Mouse (Mus musculus) erythroblast, embryonic 14.5 days (primary cell): ENCODE measurements around the gene Brms1. TPM values are rescaled to one million over a fixed set of nuclear protein-coding genes. Genes with fewer than 3 reads are reported as not detected.

Source experiments
- H3K27me3 ChIP-seq: 2 replicates; pipeline ENCODE4 v1.6.1; 2012; ENCODE audit warnings: inconsistent platforms; ENCODE audit not compliant: control insufficient read depth
- H3K36me3 ChIP-seq: 2 replicates; pipeline ENCODE4 v1.6.1; 2012; ENCODE audit warnings: mild to moderate bottlenecking, inconsistent platforms; ENCODE audit not compliant: control insufficient read depth
- H3K4me1 ChIP-seq: 2 replicates; pipeline ENCODE4 v1.6.1; 2012; ENCODE audit warnings: inconsistent platforms; ENCODE audit not compliant: control insufficient read depth
- H3K4me3 ChIP-seq: replicated peaks from 2 replicates; pipeline ENCODE3; 2012; ENCODE audit warnings: moderate library complexity, mild to moderate bottlenecking, inconsistent platforms
- H3K9me3 ChIP-seq: 2 replicates; pipeline ENCODE4 v1.6.1; 2012; ENCODE audit warnings: low read length, inconsistent platforms, mixed read lengths; ENCODE audit not compliant: control insufficient read depth
- GATA1 ChIP-seq: IDR thresholded peaks from 2 replicates; pipeline ENCODE4 v1.6.1; 2012; ENCODE audit warnings: low read length, inconsistent platforms, mixed read lengths
- TAL1 ChIP-seq: IDR thresholded peaks from 3 replicates; pipeline ENCODE4 v1.6.1; 2012; ENCODE audit warnings: low read length, inconsistent platforms, mixed read lengths
- polyA plus RNA-seq: library from polyadenylated mRNA; stranded (reverse); fragments of >175 nt; gene quantifications from 2 replicates; pipeline ENCODE4 v1.2.3, GENCODE M21; 2012

Gene Brms1
- polyA plus RNA-seq, 1 experiment: 4.1 TPM

- Histone ChIP-seq H3K9me3 (no peaks in the 10 kb centered on the region), H3K4me3 (no peak overlapping the region), H3K4me1 (peaks cover 2% of the 10 kb centered on the region; the same call in 1 of the 2 replicates), H3K27me3 (peaks cover 4% of the 10 kb centered on the region; the same call in 1 of the 2 replicates), H3K36me3 (no peaks in the 10 kb centered on the region)
- TF ChIP-seq TAL1: no peak
- no peak for TF ChIP-seq GATA1
Observed at GRCm38 (mm10) chr19:5014961-5015398, 26.2 kb upstream of the Brms1 start.

DNA sequence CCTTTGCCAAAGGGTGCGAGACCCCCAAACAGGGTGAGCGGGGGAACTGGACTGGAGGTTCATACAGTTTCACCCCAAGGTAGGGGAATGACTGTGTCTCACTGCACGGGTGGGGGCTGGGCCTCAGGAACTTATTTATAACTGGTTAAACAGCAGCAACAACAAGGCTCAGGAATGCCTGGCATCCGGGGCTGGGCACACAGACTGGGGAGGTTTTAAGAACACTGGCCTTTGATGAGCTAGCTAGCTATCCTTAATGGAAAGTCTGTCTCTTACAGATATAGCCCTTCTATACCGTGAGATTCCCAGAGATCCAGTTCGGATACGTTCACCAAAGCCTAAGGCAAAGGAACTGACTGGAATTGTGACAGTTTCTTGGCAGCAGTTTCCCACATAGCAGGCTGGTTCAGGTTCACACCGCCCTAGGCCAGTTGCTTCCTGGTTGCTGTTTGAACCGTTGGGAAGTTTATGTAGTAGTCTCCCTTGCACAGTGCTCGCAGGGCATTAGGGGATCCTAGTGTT, 24.9 kb upstream of the Brms1 start:
- Histone ChIP-seq H3K4me1 (peaks cover 2% of the 10 kb centered on the region; the same call in 1 of the 2 replicates), H3K4me3 (no peak overlapping the region), H3K36me3 (no peaks in the 10 kb centered on the region), H3K27me3 (peaks cover 4% of the 10 kb centered on the region; the same call in 1 of the 2 replicates), H3K9me3 (no peaks in the 10 kb centered on the region)
- TF ChIP-seq TAL1: no peak
- TF ChIP-seq GATA1: no peak

DNA sequence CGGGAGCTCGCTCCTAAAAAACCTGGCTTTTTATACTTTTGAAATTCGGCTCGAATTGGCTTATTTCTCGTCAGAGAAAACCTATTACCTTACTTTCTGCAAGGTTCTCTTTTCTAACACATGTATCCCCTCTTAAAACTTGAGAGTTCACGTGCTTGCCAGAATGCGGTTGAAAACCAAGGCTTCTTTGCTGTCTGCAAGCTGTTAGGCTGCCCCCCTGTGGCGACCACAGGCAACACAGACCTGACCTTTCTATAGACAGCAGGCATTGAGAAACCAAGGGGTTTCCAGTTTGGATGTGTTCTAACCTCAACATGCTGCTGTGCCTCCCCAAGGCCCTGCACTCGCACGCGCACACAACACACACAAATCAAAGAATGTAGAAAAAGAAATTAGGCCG, 24.4 kb upstream of the Brms1 start:
- H3K4me3 ChIP-seq: no peak overlapping the region
- no peaks in the 10 kb centered on the region for H3K9me3 ChIP-seq
- TF ChIP-seq TAL1 (no peak), GATA1 (no peak)
- peaks cover 2% of the 10 kb centered on the region; the same call in 1 of the 2 replicates for H3K4me1 ChIP-seq
- H3K36me3 ChIP-seq: no peaks in the 10 kb centered on the region
- H3K27me3 ChIP-seq: peaks cover 4% of the 10 kb centered on the region; the same call in 1 of the 2 replicates

- Histone ChIP-seq H3K36me3 (no peaks in the 10 kb centered on the region), H3K27me3 (peaks cover 4% of the 10 kb centered on the region; the same call in 1 of the 2 replicates), H3K9me3 (no peaks in the 10 kb centered on the region), H3K4me1 (peaks cover 2% of the 10 kb centered on the region; the same call in 1 of the 2 replicates), H3K4me3 (no peak overlapping the region)
- TF ChIP-seq GATA1 (no peak), TAL1 (no peak)
Observed at GRCm38 (mm10) chr19:5017611-5018010, 23.5 kb upstream of the Brms1 start.

GRCm38 (mm10) chr19:5018191-5018590, 23.0 kb upstream of the Brms1 start:
- Histone ChIP-seq H3K4me3 (no peak overlapping the region), H3K27me3 (peaks cover 4% of the 10 kb centered on the region; the same call in 1 of the 2 replicates), H3K4me1 (peaks cover 3% of the 10 kb centered on the region), H3K9me3 (no peaks in the 10 kb centered on the region), H3K36me3 (no peaks in the 10 kb centered on the region)
- TF ChIP-seq TAL1 (no peak), GATA1 (no peak)

DNA sequence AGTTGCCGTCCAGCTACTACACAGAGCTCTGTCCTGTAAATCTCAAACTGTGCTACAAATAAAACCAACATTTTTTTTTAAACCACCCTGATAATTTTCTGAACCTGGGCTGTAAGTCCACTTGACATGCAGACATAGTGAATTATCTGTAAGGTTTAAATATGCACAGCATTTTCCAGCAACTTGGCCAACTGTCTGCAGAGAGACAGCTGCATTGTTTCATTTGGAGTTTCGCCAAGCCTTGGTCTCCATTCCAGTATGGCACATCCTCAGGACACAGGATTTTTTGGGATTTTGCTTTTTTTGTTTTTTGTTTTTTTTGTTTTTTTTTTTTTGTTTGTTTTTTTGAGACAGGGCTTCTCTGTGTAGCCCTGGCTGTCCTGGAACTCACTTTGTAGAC, 19.7 kb upstream of the Brms1 start:
- TF ChIP-seq TAL1 (no peak), GATA1 (no peak)
- Histone ChIP-seq H3K36me3 (peaks cover 4% of the 10 kb centered on the region), H3K9me3 (no peaks in the 10 kb centered on the region), H3K27me3 (no peaks in the 10 kb centered on the region; the same call in 1 of the 2 replicates), H3K4me3 (no peak overlapping the region), H3K4me1 (peaks cover 17% of the 10 kb centered on the region)

- H3K27me3 ChIP-seq: no peaks in the 10 kb centered on the region; the same call in 1 of the 2 replicates
Observed at GRCm38 (mm10) chr19:5023621-5024479, 17.3 kb upstream of the Brms1 start, which contains the start of gene Slc29a2. Gene Slc29a2 (plus strand): TSS chr19:5023860.

DNA sequence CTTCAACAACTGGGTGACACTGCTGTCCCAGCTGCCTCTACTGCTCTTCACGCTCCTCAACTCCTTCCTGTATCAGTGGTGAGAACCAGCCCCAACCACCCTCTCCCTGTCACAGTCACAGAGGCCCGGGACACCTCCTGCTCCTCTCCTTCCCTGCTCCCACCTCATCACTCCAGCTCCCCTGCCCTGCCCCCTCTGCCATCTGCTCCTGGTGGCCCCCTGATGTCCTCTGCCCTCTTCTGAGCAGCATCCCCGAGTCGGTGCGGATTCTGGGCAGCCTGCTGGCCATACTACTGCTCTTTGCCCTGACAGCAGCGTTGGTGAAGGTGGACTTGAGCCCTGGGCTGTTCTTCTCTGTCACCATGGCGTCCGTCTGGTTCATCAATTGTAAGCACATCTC, 15.0 kb upstream of the Brms1 start:
- Histone ChIP-seq H3K9me3 (no peaks in the 10 kb centered on the region), H3K27me3 (no peaks in the 10 kb centered on the region), H3K36me3 (peaks cover 14% of the 10 kb centered on the region), H3K4me3 (no peak overlapping the region), H3K4me1 (peaks cover 16% of the 10 kb centered on the region)
- TF ChIP-seq TAL1: no peak
- TF ChIP-seq GATA1: no peak

More at GRCm38 (mm10) chr19:5023621-5024479, 17.3 kb upstream of the Brms1 start, which contains the start of gene Slc29a2:
- Histone ChIP-seq H3K4me1 (peaks cover 16% of the 10 kb centered on the region), H3K9me3 (no peaks in the 10 kb centered on the region), H3K36me3 (peaks cover 8% of the 10 kb centered on the region), H3K4me3 (peak within 1 kb of the TSS; percentile 80)
- TF ChIP-seq TAL1 (no peak), GATA1 (no peak)

GRCm38 (mm10) chr19:5032686-5033085, 8.5 kb upstream of the Brms1 start:
- TF ChIP-seq TAL1 (no peak), GATA1 (no peak)
- Histone ChIP-seq H3K27me3 (peaks cover 7% of the 10 kb centered on the region), H3K4me3 (no peak overlapping the region), H3K4me1 (no peaks in the 10 kb centered on the region), H3K36me3 (peaks cover 6% of the 10 kb centered on the region), H3K9me3 (no peaks in the 10 kb centered on the region)
